Mouse (Mus musculus): ENCODE results near the gene Aprt.

- no peak for TF ChIP-seq GATA1 (IDR thresholded peaks at IDR 0.05; ENCODE audit: borderline replicate concordance, low read length)
- TF ChIP-seq FLI1 (IDR thresholded peaks at IDR 0.05; ENCODE audit: low read length) = no peak
These were observed 27.7 kb downstream of the Aprt start for GRCm38 (mm10) chr8:122548891-122549439.

Measured in megakaryocyte, embryonic 14.5 days (primary cell).